Mouse (Mus musculus): ENCODE measurements around the gene Gucy2d. TPM values are rescaled to one million over a fixed set of nuclear protein-coding genes. Genes with fewer than 3 reads are reported as not detected.

The Gucy2d gene
- polyA plus RNA-seq, 1 experiment: 0.08 TPM

GRCm38 (mm10) chr7:98480481-98480880, 40.3 kb downstream of the Gucy2d start:
- no peak for DNase-seq
- H3K4me3 ChIP-seq (replicated peaks; ENCODE audit: insufficient read depth, low read depth, low read length): no peak overlapping the region
- WGBS: 100% methylated on average over 1 of the region's 1 CpGs
- no peaks in the 10 kb centered on the region for H3K27me3 ChIP-seq (ENCODE audit: control insufficient read depth, insufficient read depth, low read length)
- TF ChIP-seq POLR2A (IDR thresholded peaks at IDR 0.05; ENCODE audit: borderline replicate concordance, insufficient read depth, low read length): no peak
- no peak for TF ChIP-seq CTCF (IDR thresholded peaks at IDR 0.05; ENCODE audit: borderline replicate concordance, insufficient read depth, low read depth, low read length)
- no peak overlapping the region for H3K27ac ChIP-seq (ENCODE audit: insufficient read depth, low read length)
- H3K4me1 ChIP-seq (ENCODE audit: control insufficient read depth, insufficient read depth, low read length): peaks cover 21% of the 10 kb centered on the region

GRCm38 (mm10) chr7:98481066-98481734, 41.0 kb downstream of the Gucy2d start:
- Histone ChIP-seq H3K4me3 (replicated peaks; ENCODE audit: insufficient read depth, low read depth, low read length) (no peak overlapping the region), H3K27ac (ENCODE audit: insufficient read depth, low read length) (no peak overlapping the region), H3K27me3 (ENCODE audit: control insufficient read depth, insufficient read depth, low read length) (no peaks in the 10 kb centered on the region), H3K4me1 (ENCODE audit: control insufficient read depth, insufficient read depth, low read length) (peaks cover 26% of the 10 kb centered on the region)
- WGBS: 4% methylated on average over 9 of the region's 9 CpGs
- DNase-seq: peak; percentile 81 to 84
- no peak for TF ChIP-seq POLR2A (IDR thresholded peaks at IDR 0.05; ENCODE audit: borderline replicate concordance, insufficient read depth, low read length)
- peak; percentile 98 for TF ChIP-seq CTCF (IDR thresholded peaks at IDR 0.05; ENCODE audit: borderline replicate concordance, insufficient read depth, low read depth, low read length)

GRCm38 (mm10) chr7:98481861-98482260, 41.6 kb downstream of the Gucy2d start:
- Histone ChIP-seq H3K4me3 (replicated peaks; ENCODE audit: insufficient read depth, low read depth, low read length) (no peak overlapping the region), H3K4me1 (ENCODE audit: control insufficient read depth, insufficient read depth, low read length) (peaks cover 23% of the 10 kb centered on the region), H3K27me3 (ENCODE audit: control insufficient read depth, insufficient read depth, low read length) (no peaks in the 10 kb centered on the region), H3K27ac (ENCODE audit: insufficient read depth, low read length) (no peak overlapping the region)
- TF ChIP-seq POLR2A (IDR thresholded peaks at IDR 0.05; ENCODE audit: borderline replicate concordance, insufficient read depth, low read length) (no peak), CTCF (IDR thresholded peaks at IDR 0.05; ENCODE audit: borderline replicate concordance, insufficient read depth, low read depth, low read length) (no peak)
- 93% methylated on average over 8 of the region's 8 CpGs for WGBS
- DNase-seq: no peak

DNA sequence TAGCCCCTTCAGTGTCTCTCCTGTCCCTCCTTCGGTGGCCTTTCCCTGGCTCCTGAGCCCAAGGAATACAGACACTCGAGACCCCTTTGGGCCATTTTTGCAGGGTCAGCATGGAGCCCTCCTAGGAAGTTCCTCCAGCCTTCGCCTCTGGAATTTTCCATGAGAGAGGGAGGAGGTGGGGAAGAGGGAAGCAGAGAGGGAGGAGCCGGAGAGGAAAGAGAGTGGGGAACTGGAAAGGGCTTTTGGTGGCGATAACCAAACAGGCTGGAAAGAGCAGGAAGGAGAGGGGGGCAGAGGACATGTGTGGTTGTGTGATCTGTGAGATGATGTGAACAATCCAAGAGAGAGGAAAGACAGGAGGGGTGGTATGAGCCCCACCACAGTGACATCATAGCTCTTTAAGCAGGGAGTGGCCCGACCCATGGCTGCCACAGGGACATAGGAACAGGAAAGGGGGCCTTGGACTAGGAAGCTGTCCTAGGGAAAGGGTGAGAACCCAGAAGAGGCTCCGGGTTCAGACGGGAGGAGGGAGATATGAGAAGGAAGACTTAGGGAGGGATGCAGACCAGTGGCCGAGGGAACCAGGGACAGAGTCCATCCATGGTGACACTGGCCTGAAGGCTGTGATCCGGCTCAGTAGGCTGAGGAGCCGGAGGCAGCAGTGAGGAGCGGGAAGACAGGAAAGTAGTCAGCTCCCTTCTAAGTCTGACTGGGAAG, 42.5 kb downstream of the Gucy2d start:
- no peak overlapping the region for H3K27ac ChIP-seq (ENCODE audit: insufficient read depth, low read length)

DNA sequence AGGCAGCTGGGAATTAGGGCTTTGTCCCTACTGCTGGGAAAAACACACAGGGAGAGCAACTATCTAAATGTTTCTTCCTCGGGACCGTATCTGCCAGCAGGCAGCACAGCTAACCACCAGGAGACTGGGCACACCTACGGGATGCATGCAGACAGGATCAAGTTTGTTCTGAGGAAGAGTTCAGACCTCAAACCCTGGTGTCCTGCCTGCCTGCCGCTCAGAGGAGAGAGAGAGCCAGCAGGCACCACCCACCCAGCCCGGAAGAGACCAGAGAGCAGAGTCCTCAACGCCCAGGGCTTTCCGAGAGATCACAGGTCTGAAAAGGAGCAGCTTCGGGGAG, 43.0 kb downstream of the Gucy2d start:
- H3K27ac ChIP-seq (ENCODE audit: insufficient read depth, low read length): no peak overlapping the region
- 63% methylated on average over 8 of the region's 8 CpGs for WGBS
- no peak for DNase-seq

More for the DNA sequence above, 42.5 kb downstream of the Gucy2d start:
- DNase-seq: no peak
- TF ChIP-seq CTCF (IDR thresholded peaks at IDR 0.05; ENCODE audit: borderline replicate concordance, insufficient read depth, low read depth, low read length): no peak
- TF ChIP-seq POLR2A (IDR thresholded peaks at IDR 0.05; ENCODE audit: borderline replicate concordance, insufficient read depth, low read length): no peak
- H3K27me3 ChIP-seq (ENCODE audit: control insufficient read depth, insufficient read depth, low read length): no peaks in the 10 kb centered on the region
- WGBS: 89% methylated on average over 12 of the region's 12 CpGs
- H3K4me1 ChIP-seq (ENCODE audit: control insufficient read depth, insufficient read depth, low read length): peaks cover 14% of the 10 kb centered on the region
- no peak overlapping the region for H3K4me3 ChIP-seq (replicated peaks; ENCODE audit: insufficient read depth, low read depth, low read length)

GRCm38 (mm10) chr7:98484878-98485277, 44.7 kb downstream of the Gucy2d start:
- H3K27ac ChIP-seq (ENCODE audit: insufficient read depth, low read length): no peak overlapping the region
- no peak for TF ChIP-seq CTCF (IDR thresholded peaks at IDR 0.05; ENCODE audit: borderline replicate concordance, insufficient read depth, low read depth, low read length)
- TF ChIP-seq POLR2A (IDR thresholded peaks at IDR 0.05; ENCODE audit: borderline replicate concordance, insufficient read depth, low read length): no peak
- no peaks in the 10 kb centered on the region for H3K27me3 ChIP-seq (ENCODE audit: control insufficient read depth, insufficient read depth, low read length)
- H3K4me3 ChIP-seq (replicated peaks; ENCODE audit: insufficient read depth, low read depth, low read length): no peak overlapping the region
- 95% methylated on average over 3 of the region's 3 CpGs for WGBS
- no peak for DNase-seq
- H3K4me1 ChIP-seq (ENCODE audit: control insufficient read depth, insufficient read depth, low read length): peaks cover 10% of the 10 kb centered on the region

More for the DNA sequence above, 43.0 kb downstream of the Gucy2d start:
- H3K4me1 ChIP-seq (ENCODE audit: control insufficient read depth, insufficient read depth, low read length): peaks cover 11% of the 10 kb centered on the region
- TF ChIP-seq POLR2A (IDR thresholded peaks at IDR 0.05; ENCODE audit: borderline replicate concordance, insufficient read depth, low read length): no peak
- no peak for TF ChIP-seq CTCF (IDR thresholded peaks at IDR 0.05; ENCODE audit: borderline replicate concordance, insufficient read depth, low read depth, low read length)
- no peak overlapping the region for H3K4me3 ChIP-seq (replicated peaks; ENCODE audit: insufficient read depth, low read depth, low read length)
- H3K27me3 ChIP-seq (ENCODE audit: control insufficient read depth, insufficient read depth, low read length): no peaks in the 10 kb centered on the region

GRCm38 (mm10) chr7:98485508-98485907, 45.3 kb downstream of the Gucy2d start:
- H3K27ac ChIP-seq (ENCODE audit: insufficient read depth, low read length): no peak overlapping the region
- 64% methylated on average over 4 of the region's 4 CpGs for WGBS
- no peak for DNase-seq

GRCm38 (mm10) chr7:98486471-98486917, 46.3 kb downstream of the Gucy2d start:
- Histone ChIP-seq H3K27ac (ENCODE audit: insufficient read depth, low read length) (no peak overlapping the region), H3K27me3 (ENCODE audit: control insufficient read depth, insufficient read depth, low read length) (no peaks in the 10 kb centered on the region; the same call in 1 of the 2 replicates), H3K4me1 (ENCODE audit: control insufficient read depth, insufficient read depth, low read length) (peaks cover 6% of the 10 kb centered on the region; the same call in 1 of the 2 replicates), H3K4me3 (replicated peaks; ENCODE audit: insufficient read depth, low read depth, low read length) (no peak overlapping the region)
- DNase-seq: no peak
- 68% methylated on average over 7 of the region's 7 CpGs for WGBS
- TF ChIP-seq CTCF (IDR thresholded peaks at IDR 0.05; ENCODE audit: borderline replicate concordance, insufficient read depth, low read depth, low read length) (no peak), POLR2A (IDR thresholded peaks at IDR 0.05; ENCODE audit: borderline replicate concordance, insufficient read depth, low read length) (no peak)

More at GRCm38 (mm10) chr7:98485508-98485907, 45.3 kb downstream of the Gucy2d start:
- no peak overlapping the region for H3K4me3 ChIP-seq (replicated peaks; ENCODE audit: insufficient read depth, low read depth, low read length)
- peaks cover 10% of the 10 kb centered on the region for H3K4me1 ChIP-seq (ENCODE audit: control insufficient read depth, insufficient read depth, low read length)
- no peaks in the 10 kb centered on the region; the same call in 1 of the 2 replicates for H3K27me3 ChIP-seq (ENCODE audit: control insufficient read depth, insufficient read depth, low read length)
- TF ChIP-seq POLR2A (IDR thresholded peaks at IDR 0.05; ENCODE audit: borderline replicate concordance, insufficient read depth, low read length) (no peak), CTCF (IDR thresholded peaks at IDR 0.05; ENCODE audit: borderline replicate concordance, insufficient read depth, low read depth, low read length) (no peak)
